Mouse (Mus musculus): Measurements from ENCODE around the gene Trim2.

DNA sequence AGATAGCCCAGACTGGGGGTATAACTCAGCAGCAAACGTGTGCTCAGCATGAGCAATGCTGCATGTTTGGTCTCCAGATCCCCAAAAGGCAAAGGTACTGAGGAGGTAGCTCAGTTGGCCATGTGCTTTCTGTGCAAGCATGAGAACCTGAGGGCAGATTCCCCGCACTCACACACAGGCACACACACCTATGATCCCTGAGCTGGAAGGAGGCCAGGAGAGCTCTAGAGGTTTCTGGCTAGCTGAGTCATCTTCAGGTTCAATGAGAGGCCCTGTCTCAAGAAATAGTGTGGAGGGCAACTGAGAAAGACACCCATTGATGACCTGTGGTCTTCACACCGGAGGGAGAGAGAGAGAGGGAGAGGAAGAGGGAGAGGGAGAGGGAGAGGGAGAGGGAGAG, 19.4 kb downstream of the Trim2 start:
- TF ChIP-seq POLR2A (IDR thresholded peaks at IDR 0.05; ENCODE audit: borderline replicate concordance, extremely low read depth, insufficient read depth, insufficient read length, poor library complexity, severe bottlenecking) (no peak), CTCF (IDR thresholded peaks at IDR 0.05; ENCODE audit: borderline replicate concordance, extremely low read depth, insufficient read depth, insufficient read length) (no peak)
